Comparison of ENCODE assay signal across 8 mouse cellular contexts in the genomic region with DNA sequence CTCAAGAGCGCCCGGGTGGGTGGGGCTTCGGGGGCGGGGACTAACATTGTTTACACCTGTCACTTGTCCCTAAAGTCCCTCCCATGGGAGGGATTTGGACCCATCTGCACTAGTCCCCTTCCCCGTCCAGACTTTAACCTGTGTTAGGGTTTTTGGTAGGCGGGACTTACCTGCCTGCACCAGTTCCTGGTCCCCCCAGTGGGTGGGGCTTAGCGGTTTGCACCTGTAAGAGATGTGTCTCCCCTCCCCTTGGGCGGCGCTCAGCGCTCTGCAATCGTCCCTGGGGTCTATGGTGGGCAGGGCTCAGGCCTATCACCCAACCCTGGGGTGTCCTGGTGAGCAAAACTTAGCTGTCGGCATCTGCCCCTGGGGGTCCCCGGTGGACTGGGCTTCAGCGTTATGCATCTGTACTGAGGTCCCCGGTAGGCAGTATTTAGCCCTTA. TPM values are rescaled to one million over a fixed set of nuclear protein-coding genes. Genes with fewer than 3 reads are reported as not detected.
DNase-seq lines count a peak whose midpoint lies in the region; ATAC-seq and TF ChIP-seq lines count a peak whose summit lies in the region.

No protein-coding gene starts in this region.

- no peak for TF ChIP-seq CTCF in lung, adult 2 months (IDR thresholded peaks at IDR 0.05; ENCODE audit: insufficient read depth, low read length)
- TF ChIP-seq CTCF in bone marrow macrophage, adult 2 months (IDR thresholded peaks at IDR 0.05; ENCODE audit: low read depth, low read length) = no peak

- peak overlapping the region; percentile 76 for H3K4me2 ChIP-seq in hindbrain, embryonic 14.5 days (replicated peaks)
- peak overlapping the region; percentile 88 for H3K4me2 ChIP-seq in liver, embryonic 12.5 days

- H3K9me3 ChIP-seq in hindbrain, embryonic 14.5 days (ENCODE audit: control insufficient read depth, low read length) = no peaks in the 10 kb centered on the region
- H3K9me3 ChIP-seq in liver, embryonic 12.5 days (replicated peaks) = no peaks in the 10 kb centered on the region

- H3K4me3 ChIP-seq in lung, adult 2 months (replicated peaks; ENCODE audit: extremely low read depth, low read depth, low read length) = peak overlapping the region; percentile 85
- peak overlapping the region; percentile 84 for H3K4me3 ChIP-seq in bone marrow macrophage, adult 2 months (ENCODE audit: insufficient read depth, low read length)
- peak overlapping the region; percentile 87 for H3K4me3 ChIP-seq in hindbrain, embryonic 14.5 days (replicated peaks; ENCODE audit: low read length)
- peak overlapping the region; percentile 73 for H3K4me3 ChIP-seq in liver, embryonic 12.5 days

- no peak overlapping the region for H3K27ac ChIP-seq in bone marrow macrophage, adult 2 months (ENCODE audit: insufficient read depth, low read depth, low read length)
- H3K27ac ChIP-seq in hindbrain, embryonic 14.5 days = peak overlapping the region; percentile 84
- H3K27ac ChIP-seq in liver, embryonic 12.5 days = peak overlapping the region; percentile 72; the same call in 1 of the 2 replicates

- H3K27me3 ChIP-seq in hindbrain, embryonic 14.5 days (ENCODE audit: control insufficient read depth, insufficient read depth, low read length) = no peaks in the 10 kb centered on the region
- peaks cover 29% of the 10 kb centered on the region; the same call in 1 of the 2 replicates for H3K27me3 ChIP-seq in liver, embryonic 12.5 days (replicated peaks)
- no peaks in the 10 kb centered on the region for H3K27me3 ChIP-seq in splenic B cell, adult 2 months (ENCODE audit: control insufficient read depth, insufficient read depth, low read length, poor library complexity, severe bottlenecking)

- peak; percentile 26; the same call in 1 of the 2 replicates for ATAC-seq in hindbrain, embryonic 14.5 days (ENCODE audit: low FRiP score)
- peak; percentile 18 for ATAC-seq in liver, embryonic 12.5 days

- peaks cover 5% of the 10 kb centered on the region for H3K4me1 ChIP-seq in lung, adult 2 months (ENCODE audit: control insufficient read depth, insufficient read depth, low read length)
- H3K4me1 ChIP-seq in bone marrow macrophage, adult 2 months (ENCODE audit: control insufficient read depth, insufficient read depth, low read length) = peaks cover 3% of the 10 kb centered on the region; the same call in 1 of the 2 replicates
- peaks cover 15% of the 10 kb centered on the region for H3K4me1 ChIP-seq in hindbrain, embryonic 14.5 days (replicated peaks; ENCODE audit: control insufficient read depth, insufficient read depth, low read length)
- H3K4me1 ChIP-seq in liver, embryonic 12.5 days = peaks cover 56% of the 10 kb centered on the region

- WGBS in lung, adult 2 months = 3% methylated on average over 15 of the region's 15 CpGs
- WGBS in hindbrain, embryonic 14.5 days = 2% methylated on average over 15 of the region's 15 CpGs
- 5% methylated on average over 15 of the region's 15 CpGs for WGBS in liver, embryonic 12.5 days (ENCODE audit: insufficient replicate concordance)

- no peak for DNase-seq in lung, adult 2 months
- DNase-seq in lung, postnatal 25 days (ENCODE audit: low spot score) = no peak
- no peak for DNase-seq in hindbrain, embryonic 14.5 days (ENCODE audit: low spot score)
- DNase-seq in splenic B cell, adult 2 months (ENCODE audit: low read depth, low spot score) = peak; percentile 51
- no peak for DNase-seq in right cerebral cortex, postnatal 10 days (ENCODE audit: low spot score in 2 of 2)
- no peak for DNase-seq in right cerebral cortex, postnatal 14 days

- TF ChIP-seq POLR2A in lung, adult 2 months (IDR thresholded peaks at IDR 0.05; ENCODE audit: borderline replicate concordance, extremely low read depth, low read depth, low read length) = no peak
- TF ChIP-seq POLR2A in bone marrow macrophage, adult 2 months (IDR thresholded peaks at IDR 0.05; ENCODE audit: borderline replicate concordance, low read depth, low read length) = no peak

- peak overlapping the region; percentile 84 for H3K9ac ChIP-seq in hindbrain, embryonic 14.5 days
- peak overlapping the region; percentile 70 for H3K9ac ChIP-seq in liver, embryonic 12.5 days

- peaks cover 21% of the 10 kb centered on the region for H3K36me3 ChIP-seq in hindbrain, embryonic 14.5 days (replicated peaks; ENCODE audit: control insufficient read depth, insufficient read depth)
- peaks cover 23% of the 10 kb centered on the region for H3K36me3 ChIP-seq in liver, embryonic 12.5 days
- no peaks in the 10 kb centered on the region for H3K36me3 ChIP-seq in splenic B cell, adult 2 months (ENCODE audit: control insufficient read depth, insufficient read depth, low read length, poor library complexity, severe bottlenecking)

RNA-seq across cellular contexts. Expression of a gene that starts 0.7 kb away (rescaled TPM):
- polyA plus RNA-seq in lung, adult 2 months (2012; rRNA removed) = 9.4 and 11.3 TPM in 2 replicates
- 18.9 and 19.5 TPM in 2 replicates for polyA plus RNA-seq in bone marrow macrophage, adult 2 months (2012; ENCODE audit: insufficient read depth, insufficient read length, missing spikeins)
- 12.9 and 13.8 TPM in 2 replicates for polyA plus RNA-seq in hindbrain, embryonic 14.5 days (2014; fragmentation: Nextera tagmentation; extraction: Ambion mirVana)
- 23.1 and 23.6 TPM in 2 replicates for polyA plus RNA-seq in liver, embryonic 12.5 days (2016; fragmentation: Nextera tagmentation; extraction: Ambion mirVana)

RNA-seq across cellular contexts. Expression of a gene that starts 12.5 kb away (rescaled TPM):
- polyA plus RNA-seq in lung, adult 2 months (2012; rRNA removed) = 103 and 120 TPM in 2 replicates
- polyA plus RNA-seq in bone marrow macrophage, adult 2 months (2012; ENCODE audit: insufficient read depth, insufficient read length, missing spikeins) = 15.8 and 20.9 TPM in 2 replicates
- 6.2 and 8.0 TPM in 2 replicates for polyA plus RNA-seq in hindbrain, embryonic 14.5 days (2014; fragmentation: Nextera tagmentation; extraction: Ambion mirVana)
- polyA plus RNA-seq in liver, embryonic 12.5 days (2016; fragmentation: Nextera tagmentation; extraction: Ambion mirVana) = 1.6 and 2.0 TPM in 2 replicates

RNA-seq across cellular contexts. Expression of a gene that starts 16.6 kb away (rescaled TPM):
- polyA plus RNA-seq in lung, adult 2 months (2012; rRNA removed) = 157 and 196 TPM in 2 replicates
- polyA plus RNA-seq in bone marrow macrophage, adult 2 months (2012; ENCODE audit: insufficient read depth, insufficient read length, missing spikeins) = 76.6 and 101 TPM in 2 replicates
- 311 and 351 TPM in 2 replicates for polyA plus RNA-seq in hindbrain, embryonic 14.5 days (2014; fragmentation: Nextera tagmentation; extraction: Ambion mirVana)
- 271 and 301 TPM in 2 replicates for polyA plus RNA-seq in liver, embryonic 12.5 days (2016; fragmentation: Nextera tagmentation; extraction: Ambion mirVana)

RNA-seq across cellular contexts. Expression of a gene that starts 45.7 kb away (rescaled TPM):
- 0.06 and 0.07 TPM in 2 replicates for polyA plus RNA-seq in lung, adult 2 months (2012; rRNA removed)
- not detected in 2 replicates for polyA plus RNA-seq in bone marrow macrophage, adult 2 months (2012; ENCODE audit: insufficient read depth, insufficient read length, missing spikeins)
- 0.09 and 0.17 TPM in 2 replicates for polyA plus RNA-seq in hindbrain, embryonic 14.5 days (2014; fragmentation: Nextera tagmentation; extraction: Ambion mirVana)
- polyA plus RNA-seq in liver, embryonic 12.5 days (2016; fragmentation: Nextera tagmentation; extraction: Ambion mirVana) = 0.04 and 0.05 TPM in 2 replicates
